Mouse (Mus musculus) kidney, adult 2 months (tissue): Measurements from ENCODE around the gene Actn1.

Experiments
- CTCF ChIP-seq: fragments of 200-500 bp; conservative IDR thresholded peaks from 2 replicates; pipeline ENCODE4 v1.5.1; 2011; ENCODE audit warnings: low read depth, mild to moderate bottlenecking, control low read depth, low read length, moderate library complexity, mixed read lengths; ENCODE audit not compliant: insufficient read depth, insufficient read length
- POLR2A ChIP-seq: fragments of 200-500 bp; IDR thresholded peaks from one replicate; pipeline ENCODE4 v1.6.1; 2011; ENCODE audit warnings: low read depth, low read length, control low read depth

- TF ChIP-seq POLR2A (no peak), CTCF (no peak)
Observed at GRCm38 (mm10) chr12:80213263-80213662, 46.9 kb downstream of the Actn1 start.
